Mouse (Mus musculus): ENCODE results near the gene Pigz.

The Pigz gene

DNA sequence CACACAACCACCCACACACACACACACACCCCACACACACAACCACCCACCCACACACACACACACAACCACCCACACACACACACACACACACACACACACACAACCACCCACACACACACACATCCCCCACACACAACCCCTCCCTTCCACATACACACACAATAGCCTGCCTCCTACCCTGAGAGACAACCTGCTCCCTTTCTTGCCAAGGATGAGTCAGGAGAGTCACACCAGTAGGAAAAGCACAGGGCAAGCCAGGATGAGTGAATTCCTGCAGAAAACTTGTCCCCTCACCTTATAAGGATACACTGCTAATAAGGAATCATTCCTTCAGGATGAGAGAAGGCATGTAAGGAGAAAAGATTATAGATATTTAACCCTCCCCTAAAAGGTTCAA, 60.3 kb downstream of the Pigz start:
- in situ Hi-C loops (cut with MboI, MseI): no loop called here
